In genomic region chr11:94243422-94244180, GRCm38 (mm10) we compare ENCODE assay signal across 10 mouse cellular contexts. TPM values are rescaled to one million over a fixed set of nuclear protein-coding genes. Genes with fewer than 3 reads are reported as not detected.
A peak's percentile ranks its signal among the peaks of the same experiment; 100 is the strongest.
DNase-seq lines count a peak whose midpoint lies in the region; ATAC-seq and TF ChIP-seq lines count a peak whose summit lies in the region.
"Had no signal": no experiment of that assay in that cellular context is flagged by ENCODE, and none has a peak within 500 bp of the region (broad histone marks: within the 10 kb centered on the region; RNA-seq: fewer than 3 reads in every experiment).

No protein-coding gene starts in this region.

- intact Hi-C loops in left cerebral cortex, adult 2 months (cut with DNase I), result no loop called here

- 30% methylated on average over 15 of the region's 15 CpGs for WGBS in heart, embryonic 12.5 days
- WGBS in hindbrain, embryonic 10.5 days, result 35% methylated on average over 15 of the region's 15 CpGs

- peaks cover 21% of the 10 kb centered on the region; the same call in 1 of the 2 replicates for H3K27me3 ChIP-seq in heart, embryonic 12.5 days (replicated peaks)
- peaks cover 48% of the 10 kb centered on the region for H3K27me3 ChIP-seq in hindbrain, embryonic 10.5 days (ENCODE audit: insufficient read depth, poor library complexity, severe bottlenecking)

- peak; percentile 44; the same call in 1 of the 2 replicates for ATAC-seq in heart, embryonic 12.5 days (ENCODE audit: insufficient number of reproducible peaks, low FRiP score)
- ATAC-seq in megakaryocyte progenitor cell, adult 5-6 weeks (replicated peaks; ENCODE audit: poor library complexity), result peak; percentile 48

- H3K9ac ChIP-seq in heart, embryonic 12.5 days, result peak overlapping the region; percentile 69
- H3K9ac ChIP-seq in ES-E14 (ENCODE audit: insufficient read depth, low read depth, low read length, poor library complexity, severe bottlenecking), result no peak overlapping the region

- no peak for DNase-seq in heart, adult 9 months (ENCODE audit: low spot score in 2 of 2)
- no peak for DNase-seq in ES-E14 (ENCODE audit: low read depth, low spot score)
- DNase-seq in hindbrain, embryonic 10.5 days (ENCODE audit: low spot score), result no peak
- DNase-seq in left cerebral cortex, adult 2 months (ENCODE audit: extremely low spot score in 1 of 2, low spot score in 2 of 2), result no peak
- DNase-seq in layer of hippocampus, adult 9-10 months (ENCODE audit: low spot score), result no peak
- no peak for DNase-seq in urinary bladder, postnatal 25 days (ENCODE audit: low spot score)

- peaks cover 37% of the 10 kb centered on the region for H3K4me1 ChIP-seq in heart, embryonic 12.5 days (replicated peaks)
- H3K4me1 ChIP-seq in ES-E14 (ENCODE audit: control insufficient read depth in 2 of 2, insufficient read depth in 2 of 2, low read length in 2 of 2, poor library complexity in 1 of 2), result peaks cover 8 to 10% of the 10 kb centered on the region in 2 experiments; a peak in 2 of 4 replicates
- H3K4me1 ChIP-seq in hindbrain, embryonic 10.5 days (replicated peaks), result peaks cover 68% of the 10 kb centered on the region

- H3K36me3 ChIP-seq in heart, embryonic 12.5 days, result no peaks in the 10 kb centered on the region
- no peaks in the 10 kb centered on the region for H3K36me3 ChIP-seq in ES-E14 (ENCODE audit: control insufficient read depth, insufficient read depth, low read length, poor library complexity, severe bottlenecking)
- no peaks in the 10 kb centered on the region for H3K36me3 ChIP-seq in hindbrain, embryonic 10.5 days
- H3K36me3 ChIP-seq: G1E had no signal

- H3K9me3 ChIP-seq in heart, embryonic 12.5 days (replicated peaks), result no peaks in the 10 kb centered on the region
- no peaks in the 10 kb centered on the region for H3K9me3 ChIP-seq in ES-E14 (ENCODE audit: control insufficient read depth, insufficient read depth, low read depth, low read length)
- H3K9me3 ChIP-seq in hindbrain, embryonic 10.5 days, result no peaks in the 10 kb centered on the region
- H3K9me3 ChIP-seq: G1E had no signal

- no peak overlapping the region for H3K27ac ChIP-seq in heart, embryonic 12.5 days (ENCODE audit: poor library complexity, severe bottlenecking)
- H3K27ac ChIP-seq in ES-E14 (ENCODE audit: insufficient read depth, low read depth, low read length, poor library complexity, severe bottlenecking), result no peak overlapping the region
- peak overlapping the region; percentile 81 for H3K27ac ChIP-seq in hindbrain, embryonic 10.5 days
- H3K27ac ChIP-seq in left cerebral cortex, adult 2 months, result no peak overlapping the region

- TF ChIP-seq CTCF in left cerebral cortex, adult 2 months (IDR thresholded peaks at IDR 0.05), result no peak

- H3K4me2 ChIP-seq in heart, embryonic 12.5 days, result peak overlapping the region; percentile 71

- in situ Hi-C loops in ES-E14 (cut with MboI; ENCODE audit: low sequenced_read_pairs in 2 of 2, unreplicated experiment in 2 of 2), result no loop called here

- peak overlapping the region; percentile 40 for H3K4me3 ChIP-seq in heart, embryonic 12.5 days
- peak overlapping the region; percentile 11 to 22; a peak in 3 of 4 replicates for H3K4me3 ChIP-seq in ES-E14 (ENCODE audit: insufficient read depth in 1 of 2, low read depth in 1 of 2, low read length in 2 of 2, poor library complexity in 1 of 2, severe bottlenecking in 1 of 2)
- H3K4me3 ChIP-seq in hindbrain, embryonic 10.5 days, result peak overlapping the region; percentile 49
- H3K4me3 ChIP-seq in left cerebral cortex, adult 2 months, result no peak overlapping the region

TF ChIP-seq in ES-E14, 5 proteins besides CTCF, POLR2A, EP300 and RAD21:
- TF ChIP-seq HCFC1 (IDR thresholded peaks at IDR 0.05; ENCODE audit: borderline replicate concordance, insufficient read depth, low read length) (no peak), CHD2 (IDR thresholded peaks at IDR 0.05; ENCODE audit: low read depth, low read length) (no peak), ZNF384 (IDR thresholded peaks at IDR 0.05; ENCODE audit: low read depth, low read length) (no peak), MAFK (IDR thresholded peaks at IDR 0.05; ENCODE audit: insufficient read depth, low read depth, low read length) (no peak), ZC3H11A (IDR thresholded peaks at IDR 0.05; ENCODE audit: borderline replicate concordance, low read depth, low read length) (no peak)

RNA-seq across cellular contexts. Expression of gene Wfikkn2, which starts 2.2 kb away (rescaled TPM):
- 2.0 and 2.5 TPM in 2 replicates for polyA plus RNA-seq in heart, embryonic 12.5 days (2016; fragmentation: Nextera tagmentation; extraction: Ambion mirVana)
- total RNA-seq in ES-E14 (2012; rRNA removed), result 0.31 and 0.53 TPM in 2 replicates
- 0.61 and 2.0 TPM in 2 replicates for polyA plus RNA-seq in hindbrain, embryonic 10.5 days (2016; fragmentation: Nextera tagmentation; extraction: Ambion mirVana)
- total RNA-seq in megakaryocyte progenitor cell, adult 5-6 weeks (2015), result 0.52 TPM in 1 of 2 replicates, not detected in the other
- 0.21 and 0.27 TPM in 2 replicates for total RNA-seq in megakaryocyte progenitor cell, adult 5-6 weeks (2017)
- 1 to 10 TPM; 1.3 to 1.6 TPM for total RNA-seq in left cerebral cortex, adult 2 months (2021)

RNA-seq across cellular contexts. Expression of gene Tob1, which starts 32.3 kb away (rescaled TPM):
- polyA plus RNA-seq in heart, embryonic 12.5 days (2016; fragmentation: Nextera tagmentation; extraction: Ambion mirVana), result 34.9 and 35.2 TPM in 2 replicates
- total RNA-seq in ES-E14 (2012; rRNA removed), result 10.8 and 11.3 TPM in 2 replicates
- polyA plus RNA-seq in hindbrain, embryonic 10.5 days (2016; fragmentation: Nextera tagmentation; extraction: Ambion mirVana), result 22.3 and 31.1 TPM in 2 replicates
- total RNA-seq in megakaryocyte progenitor cell, adult 5-6 weeks (2015), result 8.3 and 9.4 TPM in 2 replicates
- total RNA-seq in megakaryocyte progenitor cell, adult 5-6 weeks (2017), result 3.5 and 5.2 TPM in 2 replicates
- 10 to 100 TPM; 42.4 to 47.9 TPM for total RNA-seq in left cerebral cortex, adult 2 months (2021)

RNA-seq across cellular contexts. Expression of gene Gm21885, which starts 38.1 kb away (rescaled TPM):
- 0.35 TPM in 1 of 2 replicates, not detected in the other for polyA plus RNA-seq in heart, embryonic 12.5 days (2016; fragmentation: Nextera tagmentation; extraction: Ambion mirVana)
- total RNA-seq in ES-E14 (2012; rRNA removed), result 0.40 TPM in 1 of 2 replicates, not detected in the other
- polyA plus RNA-seq in hindbrain, embryonic 10.5 days (2016; fragmentation: Nextera tagmentation; extraction: Ambion mirVana), result not detected in 2 replicates
- not detected in 2 replicates for total RNA-seq in megakaryocyte progenitor cell, adult 5-6 weeks (2015)
- total RNA-seq in megakaryocyte progenitor cell, adult 5-6 weeks (2017), result not detected in 2 replicates
- total RNA-seq in left cerebral cortex, adult 2 months (2021), result not detected
- total RNA-seq: G1E; gastrocnemius, adult 8-10 months had no signal
- polyA plus RNA-seq: G1E had no signal
